10 mouse cellular contexts compared by ENCODE assay signal in genomic region chr2:54437501-54437830, GRCm38 (mm10). TPM values are rescaled to one million over a fixed set of nuclear protein-coding genes. Genes with fewer than 3 reads are reported as not detected.
A peak's percentile ranks its signal among the peaks of the same experiment; 100 is the strongest.
DNase-seq lines count a peak whose midpoint lies in the region; ATAC-seq lines count a peak whose summit lies in the region.
"Had no signal": no experiment of that assay in that cellular context is flagged by ENCODE, and none has a peak within 500 bp of the region (broad histone marks: within the 10 kb centered on the region; RNA-seq: fewer than 3 reads in every experiment).

No protein-coding gene starts in this region.

- H3K9me3 ChIP-seq in embryonic facial prominence, embryonic 15.5 days (replicated peaks): no peaks in the 10 kb centered on the region

- intact Hi-C loops in left cerebral cortex, postnatal 10 days (cut with DNase I): no loop called here

- H3K36me3 ChIP-seq in embryonic facial prominence, embryonic 15.5 days: no peaks in the 10 kb centered on the region

- H3K4me3 ChIP-seq in embryonic facial prominence, embryonic 15.5 days (replicated peaks): peak overlapping the region; percentile 48; the same call in 1 of the 2 replicates

- no peak overlapping the region for H3K9ac ChIP-seq in embryonic facial prominence, embryonic 15.5 days

- peak overlapping the region; percentile 89 for H3K4me2 ChIP-seq in embryonic facial prominence, embryonic 15.5 days (replicated peaks)

- no peak for ATAC-seq in embryonic facial prominence, embryonic 15.5 days (ENCODE audit: insufficient number of reproducible peaks, low FRiP score, low TSS enrichment, low read depth)
- no peak for ATAC-seq in CD4-positive, CD25-positive, alpha-beta regulatory T cell, adult 4 months
- ATAC-seq: Patski had no signal

- no peak overlapping the region for H3K27ac ChIP-seq in embryonic facial prominence, embryonic 15.5 days (replicated peaks)

- H3K27me3 ChIP-seq in embryonic facial prominence, embryonic 15.5 days: peaks cover 32% of the 10 kb centered on the region
- H3K27me3 ChIP-seq: Patski had no signal

- WGBS in embryonic facial prominence, embryonic 15.5 days: 5% methylated on average over 9 of the region's 9 CpGs

- H3K4me1 ChIP-seq in embryonic facial prominence, embryonic 15.5 days: peaks cover 17% of the 10 kb centered on the region

- DNase-seq in layer of hippocampus, adult 18-20 months (ENCODE audit: low spot score in 2 of 2): peak; percentile 12 to 23
- no peak for DNase-seq in layer of hippocampus, adult 9-11 months
- DNase-seq in left cerebral cortex, postnatal 10 days (ENCODE audit: extremely low spot score in 1 of 2, low spot score in 2 of 2): peak; percentile 9 to 26
- peak; percentile 11 for DNase-seq in retina, postnatal 7 days (ENCODE audit: low read depth, low spot score)
- DNase-seq in adrenal gland, adult 2 months: no peak
- DNase-seq in lung, postnatal 36 days: no peak

RNA-seq across cellular contexts. Expression of gene Galnt13, which starts 1.3 kb away (rescaled TPM):
- 10 to 100 TPM; 22.5 to 30.8 TPM for total RNA-seq in layer of hippocampus, adult 18-20 months (2021)
- 0.92 and 1.5 TPM in 2 replicates for polyA plus RNA-seq in embryonic facial prominence, embryonic 15.5 days (2015; fragmentation: Nextera tagmentation; extraction: Ambion mirVana)
- total RNA-seq in left cerebral cortex, postnatal 10 days (2021): 10 to 100 TPM; 30.3 to 32.8 TPM
- under 1 TPM; 0.06 to 0.48 TPM for total RNA-seq in adrenal gland, adult 2 months (2021)
- 0.01 TPM in 1 of 2 replicates, not detected in the other for polyA plus RNA-seq in adrenal gland, adult 2 months (2012; rRNA removed)
- not detected for polyA plus RNA-seq in CD4-positive, CD25-positive, alpha-beta regulatory T cell, adult 4 months (2017; shearing (Covaris generic))
- polyA plus RNA-seq: heart, postnatal 0 days; Patski had no signal

Comparison
In these comparisons a context has a peak if more than half of its experiments do, and no peak if none do; other contexts are left out.
1. DNase-seq: peak in layer of hippocampus, adult 18-20 months (2 of 2), left cerebral cortex, postnatal 10 days (2 of 2) and retina, postnatal 7 days (single experiment); none in layer of hippocampus, adult 9-11 months (single experiment), adrenal gland, adult 2 months (single experiment) and lung, postnatal 36 days (single experiment).
2. RNA of gene Galnt13, which starts 1.3 kb away (total RNA-seq): 30.3 to 32.8 TPM in left cerebral cortex, postnatal 10 days and 22.5 to 30.8 TPM in layer of hippocampus, adult 18-20 months; 0.06 to 0.48 TPM in adrenal gland, adult 2 months; every median in the first group is over 10 times any median in the second.